Mouse (Mus musculus) spleen, postnatal 14 days (tissue): ENCODE measurements around the gene Ninj2.
A peak's percentile ranks its signal among the peaks of the same experiment; 100 is the strongest.

Experiments used
- DNase-seq, 2 experiments: peaks; one replicate each; pipeline ENCODE4 v3.0.0; 2021 to 2022; ENCODE audit warnings: low spot score in 2 of 2

Gene Ninj2

DNA sequence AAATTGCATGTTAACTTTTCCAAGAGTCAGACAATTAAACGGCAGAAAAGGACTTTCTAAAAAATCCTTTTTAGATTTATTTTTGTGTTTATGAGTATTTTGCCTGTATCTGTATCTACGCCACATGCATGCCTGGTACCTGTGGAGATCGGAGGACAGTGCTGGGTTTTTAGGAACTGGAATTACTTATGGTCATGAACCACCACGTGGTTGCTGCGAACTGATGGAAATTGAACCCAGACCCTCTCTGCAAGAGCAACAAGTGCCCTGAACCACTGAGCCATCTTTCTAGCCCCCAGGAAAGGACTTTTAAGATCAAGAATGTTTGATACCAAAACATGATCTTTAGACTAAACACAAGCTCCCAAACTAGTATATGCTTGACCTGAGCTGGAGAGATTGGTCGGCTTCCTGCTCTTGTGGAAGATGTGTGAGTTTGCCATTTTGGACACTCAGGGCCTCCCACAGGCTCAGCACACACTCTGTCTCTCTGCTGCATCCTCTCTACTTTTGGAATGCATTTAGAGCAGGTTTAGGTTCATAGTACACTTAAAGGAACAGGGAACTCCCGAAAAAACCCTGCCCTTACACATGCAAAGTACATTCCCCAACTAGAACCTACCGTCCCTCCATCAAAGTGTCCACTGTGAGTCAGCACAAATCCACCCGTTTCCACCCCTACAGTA, 1.1 kb downstream of the Ninj2 start:
- DNase-seq: no peak

DNA sequence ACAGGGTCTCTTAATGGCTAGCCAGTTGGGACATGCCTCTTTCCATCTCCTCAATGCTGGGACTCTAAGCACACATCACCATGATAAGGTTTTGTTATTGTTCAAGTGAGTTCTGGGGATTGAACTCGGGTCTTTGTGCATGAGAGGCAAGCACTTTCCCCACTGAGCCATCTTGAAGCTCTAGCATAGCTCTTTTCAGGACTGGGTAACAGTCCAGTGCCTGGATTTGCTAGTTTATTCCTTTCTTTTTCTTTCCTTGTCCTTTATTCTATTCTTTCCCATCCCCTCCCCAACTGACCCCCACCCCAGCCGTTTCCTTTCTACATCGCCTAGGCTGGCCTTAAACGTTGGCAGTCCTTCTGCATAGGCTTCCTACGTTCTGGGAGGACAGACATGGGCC, 1.9 kb downstream of the Ninj2 start:
- no peak for DNase-seq

DNA sequence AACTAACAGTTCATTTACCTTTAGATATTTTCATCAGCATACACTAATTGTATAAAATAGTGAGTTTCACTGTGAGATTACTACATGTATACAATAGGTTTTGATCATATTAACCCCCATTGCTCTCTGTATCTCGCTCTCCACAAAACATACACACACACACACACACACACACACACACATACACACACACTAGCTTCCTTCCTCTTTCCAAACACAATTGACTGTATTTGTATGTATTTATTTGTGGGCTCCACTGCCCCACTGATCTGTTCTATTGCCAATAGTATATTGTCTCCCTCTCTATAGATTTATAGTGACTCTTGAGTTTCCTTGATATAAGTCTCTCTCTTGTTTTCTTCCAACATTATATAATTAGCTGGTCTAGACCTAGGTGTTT, 2.4 kb downstream of the Ninj2 start:
- no peak for DNase-seq

- DNase-seq: no peak
Measured at GRCm38 (mm10) chr6:120099392-120099791, 6.2 kb downstream of the Ninj2 start.

- DNase-seq: no peak
Measured at GRCm38 (mm10) chr6:120101221-120101620, 8.1 kb downstream of the Ninj2 start.

- DNase-seq: no peak
Measured at GRCm38 (mm10) chr6:120101996-120102395, 8.8 kb downstream of the Ninj2 start.

DNA sequence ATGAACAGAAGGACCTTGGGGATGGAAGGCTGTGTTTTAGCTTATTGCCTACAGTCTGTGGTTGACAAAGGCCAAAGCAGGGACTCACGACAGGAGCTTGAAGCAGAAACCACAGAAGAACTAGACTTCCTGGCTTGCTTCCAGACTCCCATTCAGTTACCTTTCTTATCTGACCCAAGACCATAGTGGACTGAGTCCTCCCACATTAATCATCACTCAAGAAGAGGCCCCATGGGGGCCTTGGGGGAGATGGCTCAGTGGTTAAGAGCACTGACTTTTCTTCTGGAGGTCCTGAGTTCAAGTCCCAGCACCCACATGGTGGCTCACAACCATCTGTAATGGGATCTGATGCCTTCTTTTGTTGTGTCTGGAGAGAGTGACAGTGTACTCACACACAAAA, 10.0 kb downstream of the Ninj2 start:
- no peak for DNase-seq

- DNase-seq: no peak
Measured at GRCm38 (mm10) chr6:120105055-120105454, 11.9 kb downstream of the Ninj2 start.

DNA sequence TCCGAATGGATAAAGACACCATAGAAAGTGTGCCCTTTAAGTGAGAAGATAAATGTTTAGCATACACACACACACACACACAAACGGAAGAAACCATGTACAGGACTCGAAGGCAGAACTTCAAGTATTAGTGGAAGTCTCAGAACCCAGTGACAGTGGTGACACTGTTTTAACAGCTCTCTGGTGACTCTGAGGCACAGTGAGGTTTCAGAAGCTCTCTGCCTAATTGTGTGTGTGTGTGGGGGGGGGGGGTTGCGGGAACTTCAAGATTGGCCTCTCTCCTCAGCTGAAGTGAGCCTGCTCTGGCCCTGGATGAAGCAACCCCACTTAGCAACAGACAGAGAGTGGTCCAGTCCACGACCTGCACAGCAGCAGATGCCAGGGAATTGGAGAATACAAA, 14.4 kb downstream of the Ninj2 start:
- DNase-seq: no peak

- no peak for DNase-seq
Measured at GRCm38 (mm10) chr6:120108061-120108460, 14.9 kb downstream of the Ninj2 start.

GRCm38 (mm10) chr6:120109173-120109572, 16.0 kb downstream of the Ninj2 start:
- no peak for DNase-seq

DNA sequence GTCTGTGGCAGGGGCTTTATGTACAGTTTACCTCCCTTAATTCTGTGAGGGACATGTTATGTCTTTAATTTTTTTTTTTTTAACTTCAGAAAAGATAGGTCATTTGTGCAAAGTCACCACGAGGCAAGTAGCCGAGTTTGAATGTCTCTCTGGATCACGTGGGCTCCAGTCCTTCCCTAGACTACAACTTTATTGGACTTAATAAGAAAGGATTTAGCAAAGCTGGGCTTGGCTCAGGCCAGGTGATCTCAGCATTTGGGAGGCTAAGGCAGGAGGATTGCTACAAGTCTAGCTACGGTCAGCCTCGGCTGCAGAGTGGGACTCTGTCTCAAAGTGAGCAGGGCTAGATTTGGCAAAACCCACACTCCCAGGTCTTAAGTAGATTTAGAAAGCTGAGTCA, 16.8 kb downstream of the Ninj2 start:
- no peak for DNase-seq

- DNase-seq: no peak
Measured at GRCm38 (mm10) chr6:120110738-120111409, 17.7 kb downstream of the Ninj2 start.

DNA sequence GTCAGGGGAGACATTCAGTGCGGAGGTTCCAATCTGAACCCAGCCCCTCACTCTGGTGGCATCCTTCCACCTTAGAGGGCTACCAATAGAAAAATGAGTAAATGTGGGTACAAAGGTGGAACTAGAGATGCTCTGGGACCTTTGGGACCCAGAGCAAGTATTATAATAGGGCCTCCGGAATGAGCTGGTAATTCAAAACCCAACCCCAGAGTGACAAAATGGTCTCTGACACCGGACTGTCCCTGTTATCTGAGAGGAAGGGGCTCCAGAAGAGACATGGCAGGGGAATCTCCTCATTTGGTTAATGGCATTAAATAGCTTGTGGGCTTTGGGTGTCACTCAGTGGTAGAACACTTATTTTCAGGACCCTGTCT, 18.2 kb downstream of the Ninj2 start:
- no peak for DNase-seq

- DNase-seq: peak; percentile 43 to 57
Measured at GRCm38 (mm10) chr6:120111984-120112803, 19.0 kb downstream of the Ninj2 start.

DNA sequence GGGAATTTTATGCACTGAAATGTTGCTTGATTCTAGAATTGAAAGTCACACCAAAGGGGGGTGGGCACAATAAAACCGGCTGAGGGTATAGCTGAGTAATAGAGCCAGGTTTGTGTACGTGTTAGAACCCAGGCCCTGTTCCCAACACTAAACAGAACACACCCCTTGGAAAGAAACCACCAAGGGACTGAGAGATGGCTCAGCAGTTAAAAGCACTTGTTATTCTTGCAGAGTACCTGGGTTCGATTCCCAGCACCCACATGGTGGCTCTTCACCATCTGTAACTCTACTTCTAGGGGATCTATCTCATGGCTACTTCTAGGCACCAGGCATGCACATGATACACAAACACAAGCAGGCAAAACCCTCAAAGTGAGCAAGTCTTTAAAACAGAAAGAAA, 20.7 kb downstream of the Ninj2 start:
- DNase-seq: no peak

DNA sequence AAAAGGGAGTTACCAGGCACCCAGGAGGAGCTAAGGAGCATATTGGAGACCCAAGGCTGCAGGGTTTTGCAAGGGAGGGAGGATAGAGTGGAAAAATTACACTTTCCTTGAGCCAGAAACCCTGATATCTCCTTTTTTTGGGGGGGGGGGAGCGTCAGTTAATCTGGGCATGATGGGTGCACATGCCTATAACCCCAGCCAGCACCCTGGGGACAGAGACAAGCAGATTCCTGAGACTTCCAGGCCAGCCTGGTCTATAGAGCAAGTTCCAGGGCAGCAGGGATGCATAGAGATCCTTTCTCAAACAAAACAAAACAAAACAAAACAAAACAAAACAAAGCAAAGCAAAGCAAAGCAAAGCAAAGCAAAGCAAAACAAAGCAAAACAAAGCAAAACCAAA, 21.1 kb downstream of the Ninj2 start:
- DNase-seq: no peak

DNA sequence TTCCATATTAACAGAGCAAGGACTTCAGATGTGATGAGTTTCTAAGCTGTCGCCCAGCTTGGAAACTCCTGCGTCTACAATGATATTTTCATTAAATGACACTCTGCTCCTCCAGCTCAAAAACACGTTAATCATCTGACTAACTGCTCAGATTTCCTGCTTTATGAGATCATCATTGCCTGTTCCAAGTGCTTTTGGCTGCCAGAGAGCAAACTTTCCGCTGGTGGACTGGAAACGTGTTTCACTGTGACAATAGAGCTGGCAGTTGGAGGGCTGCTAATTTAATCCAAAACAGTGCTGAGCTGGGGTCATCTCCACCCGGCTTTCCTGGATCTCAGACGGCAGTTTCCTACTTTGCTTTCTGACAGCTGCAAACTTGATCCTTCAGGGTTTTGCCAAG, 21.5 kb downstream of the Ninj2 start:
- DNase-seq: no peak

DNA sequence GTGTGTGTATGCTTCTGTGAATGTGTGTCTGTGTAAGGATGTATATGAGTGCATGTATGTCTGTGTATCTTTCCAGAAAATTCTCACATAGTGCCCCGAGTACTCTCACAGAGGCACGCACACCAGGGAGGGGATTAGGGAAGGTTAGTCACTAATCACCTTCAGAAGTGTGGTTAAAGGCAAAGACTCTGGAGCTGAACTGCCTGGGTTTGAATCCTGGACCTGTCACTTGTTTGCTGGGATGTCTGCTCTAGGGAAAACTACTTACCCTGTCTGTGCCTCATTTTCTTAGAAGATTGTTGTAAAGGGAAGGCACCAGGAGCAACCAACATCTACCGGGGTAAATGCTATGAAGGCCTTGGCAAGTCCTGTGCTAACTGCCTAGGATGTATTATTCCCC, 22.3 kb downstream of the Ninj2 start:
- no peak for DNase-seq

DNA sequence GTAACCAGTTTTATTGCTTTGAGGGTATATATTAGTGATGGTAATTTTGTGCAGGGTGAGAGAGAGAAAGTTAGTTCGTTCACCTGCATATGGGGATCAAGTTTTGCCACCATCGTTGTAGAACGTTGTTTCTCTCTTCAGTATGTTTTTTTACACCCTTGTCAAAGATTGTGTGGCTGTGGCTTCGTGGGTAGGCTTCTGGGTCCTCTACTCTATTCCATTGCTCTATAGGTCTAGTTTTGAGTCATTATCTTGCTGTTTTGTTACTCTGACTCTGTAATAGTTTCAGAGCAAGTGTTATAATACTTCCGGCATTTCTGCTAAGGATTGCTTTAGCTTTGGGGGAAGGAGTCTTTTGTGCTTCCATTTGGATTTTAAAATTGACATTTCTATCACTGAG, 26.7 kb downstream of the Ninj2 start:
- DNase-seq: no peak

DNA sequence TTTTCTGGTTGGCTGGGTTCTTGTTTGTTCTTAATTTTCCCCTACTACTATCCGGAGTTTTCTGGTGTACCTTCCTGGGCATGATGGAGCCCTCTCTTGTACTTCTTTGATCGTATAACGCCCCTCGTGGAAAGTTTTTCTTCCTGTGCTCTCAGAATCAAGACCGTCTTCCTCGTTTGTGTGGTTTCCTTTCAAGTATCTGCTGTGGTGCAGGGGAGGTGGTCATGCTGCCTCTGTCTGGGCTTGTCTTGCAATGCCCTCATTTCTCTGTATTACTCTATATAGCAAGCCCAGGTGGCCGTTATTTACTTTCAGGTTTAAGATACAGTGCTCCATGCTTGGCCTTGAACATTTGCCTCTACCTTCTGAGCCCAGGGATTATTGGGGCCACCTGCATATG, 31.5 kb downstream of the Ninj2 start:
- DNase-seq: no peak

DNA sequence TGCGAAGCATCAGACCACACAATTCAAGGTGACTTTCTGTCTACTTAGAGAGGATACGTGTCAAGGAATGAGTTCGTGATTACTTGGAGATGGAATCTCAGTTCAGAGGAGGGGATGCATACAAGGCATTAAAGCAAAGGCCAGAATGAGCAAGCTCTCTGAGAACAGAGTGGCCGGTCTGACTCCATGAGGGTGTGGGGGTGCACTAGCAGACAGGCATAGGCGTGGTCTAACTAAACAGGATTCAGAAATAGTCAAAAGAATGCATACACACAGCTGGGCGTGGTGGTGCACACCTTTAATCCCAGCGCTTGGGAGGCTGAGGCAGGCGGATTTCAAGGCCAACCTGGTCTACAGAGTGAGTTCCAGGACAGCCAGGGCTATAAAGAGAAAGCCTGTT, 33.3 kb downstream of the Ninj2 start:
- DNase-seq: no peak

DNA sequence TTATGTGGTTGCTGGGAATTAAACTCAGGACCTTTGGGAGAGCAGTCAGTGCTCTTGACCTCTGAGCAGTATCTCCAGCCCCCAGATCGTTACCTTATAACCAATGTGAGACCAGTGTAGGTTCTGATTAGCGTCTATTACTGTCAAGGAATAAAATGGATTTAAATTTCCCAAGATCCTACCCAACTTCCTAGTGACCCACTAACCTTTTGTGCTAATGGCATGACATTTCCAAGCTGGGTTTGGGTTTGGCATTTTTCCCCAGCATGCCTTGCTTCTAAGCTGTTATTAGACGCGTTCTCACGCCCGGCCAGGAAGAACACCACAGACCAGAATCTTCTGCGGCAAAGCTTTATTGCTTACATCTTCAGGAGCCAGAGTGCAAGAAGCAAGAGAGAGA, 34.2 kb downstream of the Ninj2 start:
- DNase-seq: no peak
